Mouse (Mus musculus) embryonic fibroblast, embryonic 13.5 days (primary cell): Measurements from ENCODE around the gene Mmab.

Source experiments
- CTCF ChIP-seq: IDR thresholded peaks from 2 replicates; pipeline ENCODE4 v1.5.1; 2011; ENCODE audit warnings: mild to moderate bottlenecking, control low read depth, low read length, moderate library complexity, borderline replicate concordance; ENCODE audit not compliant: insufficient read depth
- POLR2A ChIP-seq: IDR thresholded peaks from 2 replicates; pipeline ENCODE4 v1.6.1; 2011; ENCODE audit warnings: low read depth, mild to moderate bottlenecking, control low read depth, low read length, moderate library complexity

DNA sequence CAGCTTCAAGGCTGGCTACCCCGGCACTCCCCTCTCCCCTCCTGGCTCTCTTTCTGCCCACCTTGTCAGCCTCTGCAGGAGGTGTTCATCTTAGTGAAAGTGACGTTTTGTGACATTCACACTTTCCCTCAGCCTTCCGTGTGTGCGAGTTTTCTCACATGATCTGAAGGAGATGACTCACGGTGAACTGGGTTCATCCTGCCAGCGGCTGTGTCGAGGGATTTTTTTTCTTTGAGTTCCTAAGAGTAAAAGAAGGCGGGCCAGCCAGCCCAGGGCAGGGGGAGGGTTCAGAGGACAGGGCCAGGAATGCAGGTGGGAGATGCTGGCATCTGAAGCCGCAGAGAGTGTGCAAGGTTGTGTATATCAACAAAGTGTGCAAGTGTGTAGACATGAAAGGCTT, 50.7 kb downstream of the Mmab start:
- no peak for TF ChIP-seq POLR2A
- TF ChIP-seq CTCF: no peak
